Mouse (Mus musculus) MEL (cell line): Measurements from ENCODE around the gene Setd4. TPM values are rescaled to one million over a fixed set of nuclear protein-coding genes. Genes with fewer than 3 reads are reported as not detected.

ENCODE experiments used
- DNase-seq: peaks from one replicate; pipeline ENCODE4 v3.0.0; 2011; ENCODE audit warnings: low read depth, low spot score
- H3K27ac ChIP-seq: 2 replicates; pipeline ENCODE4 v1.5.1; 2012; ENCODE audit warnings: low read depth, mild to moderate bottlenecking, control low read depth, low read length, moderate library complexity; ENCODE audit not compliant: control insufficient read depth
- H3K27me3 ChIP-seq, 2 experiments: fragments of 150-350 bp in 1 of 2; sonication (generic) in 1 of 2; 2 replicates each; pipeline ENCODE4 v1.6.1; 2012; ENCODE audit warnings: low read length in 2 of 2, mild to moderate bottlenecking in 2 of 2, improper control_type of control experiment in 1 of 2, moderate library complexity in 1 of 2; ENCODE audit not compliant: insufficient read depth in 2 of 2, control insufficient read depth in 1 of 2
- H3K36me3 ChIP-seq, 2 experiments: 2 replicates each; pipeline ENCODE4 v1.6.1; 2012 to 2014; ENCODE audit warnings: low read length in 2 of 2, improper control_type of control experiment in 1 of 2, inconsistent platforms in 1 of 2, mild to moderate bottlenecking in 1 of 2; ENCODE audit not compliant: insufficient read depth in 2 of 2, control insufficient read depth in 1 of 2
- H3K4me1 ChIP-seq, 2 experiments: fragments of 150-350 bp in 1 of 2; sonication (generic) in 1 of 2; 2 replicates each; pipeline ENCODE4 v1.6.1; 2012; ENCODE audit warnings: low read length in 2 of 2, improper control_type of control experiment in 1 of 2, mild to moderate bottlenecking in 1 of 2; ENCODE audit not compliant: insufficient read depth in 2 of 2, control insufficient read depth in 1 of 2
- H3K4me3 ChIP-seq, 2 experiments: fragments of 150-350 bp in 1 of 2; sonication (generic) in 1 of 2; 2 replicates each; pipeline ENCODE4 v1.5.1; 2012; ENCODE audit warnings: low read depth in 2 of 2, low read length in 2 of 2, mild to moderate bottlenecking in 2 of 2, moderate library complexity in 2 of 2, control low read depth in 1 of 2, improper control_type of control experiment in 1 of 2; ENCODE audit not compliant: control insufficient read depth in 1 of 2, insufficient read depth in 1 of 2
- H3K79me2 ChIP-seq: 2 replicates; pipeline ENCODE4 v1.6.1; 2012; ENCODE audit warnings: mild to moderate bottlenecking, low read length, moderate library complexity; ENCODE audit not compliant: control insufficient read depth, poor library complexity, insufficient read depth
- H3K9ac ChIP-seq: 2 replicates; pipeline ENCODE4 v1.6.1; 2012; ENCODE audit warnings: low read depth, mild to moderate bottlenecking, control low read depth, low read length, moderate library complexity; ENCODE audit not compliant: control insufficient read depth, poor library complexity, severe bottlenecking
- H3K9me3 ChIP-seq: fragments of 150-350 bp; sonication (generic); replicated peaks from 2 replicates; pipeline ENCODE4 v1.6.1; 2012; ENCODE audit warnings: mild to moderate bottlenecking, low read length, improper control_type of control experiment, moderate library complexity; ENCODE audit not compliant: insufficient read depth
- BHLHE40 ChIP-seq: IDR thresholded peaks from 2 replicates; pipeline ENCODE4 v1.6.1; 2012; ENCODE audit warnings: low read depth, mild to moderate bottlenecking, inconsistent platforms, low read length, improper control_type of control experiment, borderline replicate concordance
- E2F4 ChIP-seq: IDR thresholded peaks from 2 replicates; pipeline ENCODE4 v1.6.1; 2011; ENCODE audit warnings: low read depth, low read length, improper control_type of control experiment, borderline replicate concordance
- ELF1 ChIP-seq: IDR thresholded peaks from 2 replicates; pipeline ENCODE4 v1.6.1; 2014; ENCODE audit warnings: low read depth, mild to moderate bottlenecking, inconsistent platforms, low read length, improper control_type of control experiment, moderate library complexity
- GABPA ChIP-seq: IDR thresholded peaks from 2 replicates; pipeline ENCODE4 v1.6.1; 2012; ENCODE audit warnings: low read depth, mild to moderate bottlenecking, inconsistent platforms, low read length, improper control_type of control experiment, moderate library complexity
- JUND ChIP-seq: IDR thresholded peaks from 2 replicates; pipeline ENCODE4 v1.6.1; 2011; ENCODE audit warnings: low read depth, mild to moderate bottlenecking, improper control_type of control experiment, low read length
- KAT2A ChIP-seq: conservative IDR thresholded peaks from 2 replicates; pipeline ENCODE4 v1.6.1; 2012; ENCODE audit warnings: low read depth, low read length, improper control_type of control experiment, inconsistent platforms
- MAFK ChIP-seq: IDR thresholded peaks from 2 replicates; pipeline ENCODE4 v1.6.1; 2011; ENCODE audit warnings: low read depth, mild to moderate bottlenecking, low read length, improper control_type of control experiment, borderline replicate concordance
- MAZ ChIP-seq: IDR thresholded peaks from 2 replicates; pipeline ENCODE4 v1.6.1; 2012; ENCODE audit warnings: low read depth, mild to moderate bottlenecking, inconsistent platforms, low read length, improper control_type of control experiment
- MEF2A ChIP-seq: IDR thresholded peaks from 2 replicates; pipeline ENCODE4 v1.6.1; 2014; ENCODE audit warnings: low read depth, mild to moderate bottlenecking, inconsistent platforms, low read length, improper control_type of control experiment; ENCODE audit not compliant: poor library complexity, insufficient replicate concordance, severe bottlenecking; ENCODE audit errors: extremely low read depth
- MYB ChIP-seq: IDR thresholded peaks from 2 replicates; pipeline ENCODE4 v1.6.1; 2011; ENCODE audit warnings: mild to moderate bottlenecking, low read depth, low read length, improper control_type of control experiment
- RCOR1 ChIP-seq: IDR thresholded peaks from 2 replicates; pipeline ENCODE4 v1.6.1; 2012; ENCODE audit warnings: low read depth, mild to moderate bottlenecking, inconsistent platforms, low read length, improper control_type of control experiment
- TAL1 ChIP-seq: IDR thresholded peaks from 2 replicates; pipeline ENCODE4 v1.6.1; 2012; ENCODE audit warnings: mild to moderate bottlenecking, inconsistent platforms, low read length, moderate library complexity, mixed read lengths
- TCF12 ChIP-seq: IDR thresholded peaks from 2 replicates; pipeline ENCODE4 v1.6.1; 2014; ENCODE audit warnings: low read depth, mild to moderate bottlenecking, inconsistent platforms, low read length, improper control_type of control experiment, moderate library complexity
- USF1 ChIP-seq: IDR thresholded peaks from 2 replicates; pipeline ENCODE4 v1.6.1; 2014; ENCODE audit warnings: low read depth, mild to moderate bottlenecking, inconsistent platforms, low read length, improper control_type of control experiment, moderate library complexity
- ZMIZ1 ChIP-seq: IDR thresholded peaks from 2 replicates; pipeline ENCODE4 v1.6.1; 2012; ENCODE audit warnings: low read depth, mild to moderate bottlenecking, inconsistent platforms, low read length, improper control_type of control experiment, moderate library complexity
- polyA plus RNA-seq, 2 experiments: library from polyadenylated mRNA; stranded (reverse) in 1 of 2; unstranded in 1 of 2; fragments of >175 nt in 1 of 2; fragments of >200 nt in 1 of 2; gene quantifications; 2 replicates each; pipeline versions ENCODE4 v1.2.1 to v1.2.4; 2012; ENCODE audit warnings: low replicate concordance in 2 of 2, low read depth in 1 of 2; ENCODE audit not compliant: insufficient read length in 2 of 2, insufficient read depth in 1 of 2, missing spikeins in 1 of 2
- total RNA-seq: library from RNA; depleted of rRNA; stranded (reverse); fragments of 300-350 nt; gene quantifications from 2 replicates; pipeline ENCODE4 v1.2.3, GENCODE M21; 2012

The Setd4 gene
- total and polyA plus RNA-seq, 3 experiments: 14.1 to 19.1 TPM; not detected in 1

- no peak overlapping the region for H3K4me3 ChIP-seq
- H3K27ac ChIP-seq: no peak overlapping the region
- H3K27me3 ChIP-seq: no peaks in the 10 kb centered on the region
- no peaks in the 10 kb centered on the region for H3K9me3 ChIP-seq
- no peak overlapping the region for H3K9ac ChIP-seq
- no peak for DNase-seq
- no peaks in the 10 kb centered on the region for H3K4me1 ChIP-seq
- H3K36me3 ChIP-seq: no peaks in the 10 kb centered on the region; a peak in 1 of 4 replicates
- no peaks in the 10 kb centered on the region for H3K79me2 ChIP-seq
- no peak for TF ChIP-seq MAZ
Measured at GRCm38 (mm10) chr16:93592711-93593110, 11.2 kb downstream of the Setd4 start.

- Histone ChIP-seq H3K27ac (no peak overlapping the region), H3K36me3 (no peaks in the 10 kb centered on the region; a peak in 1 of 4 replicates), H3K27me3 (no peaks in the 10 kb centered on the region), H3K4me1 (no peaks in the 10 kb centered on the region), H3K9me3 (no peaks in the 10 kb centered on the region), H3K4me3 (no peak overlapping the region), H3K9ac (no peak overlapping the region), H3K79me2 (no peaks in the 10 kb centered on the region)
- TF ChIP-seq MAFK (no peak), ZMIZ1 (no peak), MAZ (no peak), BHLHE40 (no peak), TCF12 (no peak), GABPA (no peak), JUND (no peak), ELF1 (no peak), USF1 (no peak), MEF2A (no peak), RCOR1 (no peak), MYB (no peak), KAT2A (no peak), E2F4 (no peak), TAL1 (no peak)
- no peak for DNase-seq
Measured at GRCm38 (mm10) chr16:93591450-93592430, 12.1 kb downstream of the Setd4 start.
